Mouse (Mus musculus): ENCODE measurements around the gene Rufy3. TPM values are rescaled to one million over a fixed set of nuclear protein-coding genes. Genes with fewer than 3 reads are reported as not detected.
"Not testable (repeated sequence)": the region's sequence is repeated elsewhere in the genome, so short reads cannot be mapped to it uniquely, and the experiment has no call there.

Rufy3 gene
- polyA plus RNA-seq, 1 experiment from 2014 or later: 16.5 TPM

GRCm38 (mm10) chr5:88544411-88544810, 20.4 kb upstream of the Rufy3 start:
- not testable (repeated sequence) for H3K36me3 ChIP-seq (ENCODE audit: control insufficient read depth, insufficient read depth, low read length); H3K9ac ChIP-seq (ENCODE audit: low read length); H3K4me3 ChIP-seq (ENCODE audit: control insufficient read depth in 1 of 2, insufficient read depth in 1 of 2, low read depth in 1 of 2, low read length in 2 of 2); H3K27ac ChIP-seq (replicated peaks in 1 of 2; ENCODE audit: control insufficient read depth in 1 of 2, insufficient read depth in 1 of 2, low read depth in 2 of 2, low read length in 2 of 2); ATAC-seq (ENCODE audit: insufficient number of reproducible peaks, insufficient read depth, low FRiP score, low read depth); H3K4me1 ChIP-seq (ENCODE audit: control insufficient read depth in 2 of 2, insufficient read depth in 2 of 2, low read length in 2 of 2); H3K27me3 ChIP-seq (ENCODE audit: control insufficient read depth, insufficient read depth, low read length); H3K9me3 ChIP-seq (ENCODE audit: control insufficient read depth, low read length); H3K4me2 ChIP-seq (ENCODE audit: low read length)
- WGBS: 74% methylated on average over 1 of the region's 1 CpGs

GRCm38 (mm10) chr5:88545536-88545935, 19.3 kb upstream of the Rufy3 start:
- H3K4me1 ChIP-seq (ENCODE audit: control insufficient read depth in 2 of 2, insufficient read depth in 2 of 2, low read length in 2 of 2): no peaks in the 10 kb centered on the region
- no peaks in the 10 kb centered on the region for H3K36me3 ChIP-seq (ENCODE audit: control insufficient read depth, insufficient read depth, low read length)
- 85% methylated on average over 7 of the region's 7 CpGs for WGBS
- no peak for ATAC-seq (ENCODE audit: insufficient number of reproducible peaks, insufficient read depth, low FRiP score, low read depth)
- H3K9ac ChIP-seq (ENCODE audit: low read length): no peak overlapping the region
- no peaks in the 10 kb centered on the region for H3K27me3 ChIP-seq (ENCODE audit: control insufficient read depth, insufficient read depth, low read length)
- no peak overlapping the region for H3K4me3 ChIP-seq (ENCODE audit: control insufficient read depth in 1 of 2, insufficient read depth in 1 of 2, low read depth in 1 of 2, low read length in 2 of 2)
- no peak overlapping the region for H3K4me2 ChIP-seq (ENCODE audit: low read length)
- no peaks in the 10 kb centered on the region for H3K9me3 ChIP-seq (ENCODE audit: control insufficient read depth, low read length)
- H3K27ac ChIP-seq (replicated peaks in 1 of 2; ENCODE audit: control insufficient read depth in 1 of 2, insufficient read depth in 1 of 2, low read depth in 2 of 2, low read length in 2 of 2): no peak overlapping the region

- peak overlapping the region; percentile 74 for H3K4me3 ChIP-seq (ENCODE audit: control insufficient read depth in 1 of 2, insufficient read depth in 1 of 2, low read depth in 1 of 2, low read length in 2 of 2)
- no peaks in the 10 kb centered on the region for H3K9me3 ChIP-seq (ENCODE audit: control insufficient read depth, low read length)
- peaks cover 5 to 15% of the 10 kb centered on the region in 2 experiments for H3K4me1 ChIP-seq (ENCODE audit: control insufficient read depth in 2 of 2, insufficient read depth in 2 of 2, low read length in 2 of 2)
- peak overlapping the region; percentile 61 for H3K4me2 ChIP-seq (ENCODE audit: low read length)
- H3K9ac ChIP-seq (ENCODE audit: low read length): peak overlapping the region; percentile 86
- no peaks in the 10 kb centered on the region for H3K27me3 ChIP-seq (ENCODE audit: control insufficient read depth, insufficient read depth, low read length)
- H3K27ac ChIP-seq (replicated peaks in 1 of 2; ENCODE audit: control insufficient read depth in 1 of 2, insufficient read depth in 1 of 2, low read depth in 2 of 2, low read length in 2 of 2): peak overlapping the region; percentile 93 to 97
- ATAC-seq (ENCODE audit: insufficient number of reproducible peaks, insufficient read depth, low FRiP score, low read depth): peak; percentile 62
- 7% methylated on average over 29 of the region's 29 CpGs for WGBS
- H3K36me3 ChIP-seq (ENCODE audit: control insufficient read depth, insufficient read depth, low read length): peaks cover 21% of the 10 kb centered on the region
Measured at GRCm38 (mm10) chr5:88553271-88554085, 11.4 kb upstream of the Rufy3 start.

GRCm38 (mm10) chr5:88554086-88554886, 10.6 kb upstream of the Rufy3 start, which contains the start of gene Utp3:
Gene Utp3, plus strand, starts transcription at chr5:88554462.
- no peaks in the 10 kb centered on the region for H3K9me3 ChIP-seq (ENCODE audit: control insufficient read depth, low read length)
- H3K27me3 ChIP-seq (ENCODE audit: control insufficient read depth, insufficient read depth, low read length): no peaks in the 10 kb centered on the region
- H3K4me3 ChIP-seq (ENCODE audit: control insufficient read depth in 1 of 2, insufficient read depth in 1 of 2, low read depth in 1 of 2, low read length in 2 of 2): peak within 1 kb of the TSS; percentile 74 to 93
- peak within 1 kb of the TSS; percentile 91 for H3K4me2 ChIP-seq (ENCODE audit: low read length)
- under 1% methylated on average over 76 of the region's 76 CpGs for WGBS
- H3K36me3 ChIP-seq (ENCODE audit: control insufficient read depth, insufficient read depth, low read length): peaks cover 21% of the 10 kb centered on the region
- peaks cover 5 to 15% of the 10 kb centered on the region in 2 experiments for H3K4me1 ChIP-seq (ENCODE audit: control insufficient read depth in 2 of 2, insufficient read depth in 2 of 2, low read length in 2 of 2)
- peak within 1 kb of the TSS; percentile 93 to 97 for H3K27ac ChIP-seq (replicated peaks in 1 of 2; ENCODE audit: control insufficient read depth in 1 of 2, insufficient read depth in 1 of 2, low read depth in 2 of 2, low read length in 2 of 2)
- ATAC-seq (ENCODE audit: insufficient number of reproducible peaks, insufficient read depth, low FRiP score, low read depth): peak; percentile 94
- peak within 1 kb of the TSS; percentile 89 for H3K9ac ChIP-seq (ENCODE audit: low read length)

DNA sequence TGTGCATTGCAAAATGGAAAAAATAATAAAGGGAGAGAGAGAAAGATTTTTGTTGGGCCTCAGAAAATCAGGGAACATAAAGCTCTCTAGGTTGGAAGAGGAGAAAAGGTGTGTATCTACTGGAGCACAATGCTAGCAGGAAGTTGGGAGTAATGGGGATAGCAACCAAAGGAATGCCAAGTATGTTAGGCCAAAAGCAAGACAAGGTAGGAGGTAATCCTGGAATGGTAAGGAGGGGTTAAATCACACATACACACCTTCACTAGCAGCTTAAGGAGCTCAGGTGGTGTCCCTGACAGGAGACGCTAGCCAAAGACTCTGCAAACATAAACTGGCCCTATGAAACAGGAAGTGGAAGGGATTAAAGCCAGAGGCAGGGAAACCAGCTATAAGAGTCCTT, 5.8 kb upstream of the Rufy3 start:
- H3K27ac ChIP-seq (replicated peaks in 1 of 2; ENCODE audit: control insufficient read depth in 1 of 2, insufficient read depth in 1 of 2, low read depth in 2 of 2, low read length in 2 of 2): no peak overlapping the region
- 36% methylated on average over 1 of the region's 1 CpGs for WGBS

GRCm38 (mm10) chr5:88561080-88561814, 3.6 kb upstream of the Rufy3 start:
- Histone ChIP-seq H3K4me1 (ENCODE audit: control insufficient read depth in 2 of 2, insufficient read depth in 2 of 2, low read length in 2 of 2) (peaks cover 0 to 7% of the 10 kb centered on the region in 2 experiments; a peak in 2 of 4 replicates), H3K9ac (ENCODE audit: low read length) (no peak overlapping the region), H3K9me3 (ENCODE audit: control insufficient read depth, low read length) (no peaks in the 10 kb centered on the region), H3K27me3 (ENCODE audit: control insufficient read depth, insufficient read depth, low read length) (no peaks in the 10 kb centered on the region), H3K4me2 (ENCODE audit: low read length) (no peak overlapping the region), H3K36me3 (ENCODE audit: control insufficient read depth, insufficient read depth, low read length) (peaks cover 12% of the 10 kb centered on the region; the same call in 1 of the 2 replicates), H3K4me3 (ENCODE audit: control insufficient read depth in 1 of 2, insufficient read depth in 1 of 2, low read depth in 1 of 2, low read length in 2 of 2) (no peak overlapping the region), H3K27ac (replicated peaks in 1 of 2; ENCODE audit: control insufficient read depth in 1 of 2, insufficient read depth in 1 of 2, low read depth in 2 of 2, low read length in 2 of 2) (no peak overlapping the region)
- 70% methylated on average over 9 of the region's 9 CpGs for WGBS
- no peak for ATAC-seq (ENCODE audit: insufficient number of reproducible peaks, insufficient read depth, low FRiP score, low read depth)

More for the DNA sequence above, 5.8 kb upstream of the Rufy3 start:
- ATAC-seq (ENCODE audit: insufficient number of reproducible peaks, insufficient read depth, low FRiP score, low read depth): no peak
- Histone ChIP-seq H3K27me3 (ENCODE audit: control insufficient read depth, insufficient read depth, low read length) (no peaks in the 10 kb centered on the region), H3K4me2 (ENCODE audit: low read length) (no peak overlapping the region), H3K4me3 (ENCODE audit: control insufficient read depth in 1 of 2, insufficient read depth in 1 of 2, low read depth in 1 of 2, low read length in 2 of 2) (no peak overlapping the region), H3K9ac (ENCODE audit: low read length) (no peak overlapping the region), H3K9me3 (ENCODE audit: control insufficient read depth, low read length) (no peaks in the 10 kb centered on the region), H3K36me3 (ENCODE audit: control insufficient read depth, insufficient read depth, low read length) (peaks cover 21% of the 10 kb centered on the region), H3K4me1 (ENCODE audit: control insufficient read depth in 2 of 2, insufficient read depth in 2 of 2, low read length in 2 of 2) (peaks cover 5 to 16% of the 10 kb centered on the region in 2 experiments)

All from heart, embryonic 14.5 days (tissue).